Mouse (Mus musculus) CH12.LX (cell line): ENCODE results near the gene B3gntl1.
"Not testable (repeated sequence)": the region's sequence is repeated elsewhere in the genome, so short reads cannot be mapped to it uniquely, and the experiment has no call there.

ENCODE experiments used
- CHD1 ChIP-seq: IDR thresholded peaks from 2 replicates; pipeline ENCODE4 v1.6.1; 2012; ENCODE audit warnings: low read depth, low read length, improper control_type of control experiment, inconsistent platforms
- CTCF ChIP-seq, 2 experiments: IDR thresholded peaks in 1 of 2; conservative IDR thresholded peaks in 1 of 2; 2 replicates each; pipeline ENCODE4 v1.5.1; 2011 to 2012; ENCODE audit warnings: low read depth in 2 of 2, low read length in 2 of 2, improper control_type of control experiment in 1 of 2, inconsistent platforms in 1 of 2, mild to moderate bottlenecking in 1 of 2, moderate library complexity in 1 of 2

DNA sequence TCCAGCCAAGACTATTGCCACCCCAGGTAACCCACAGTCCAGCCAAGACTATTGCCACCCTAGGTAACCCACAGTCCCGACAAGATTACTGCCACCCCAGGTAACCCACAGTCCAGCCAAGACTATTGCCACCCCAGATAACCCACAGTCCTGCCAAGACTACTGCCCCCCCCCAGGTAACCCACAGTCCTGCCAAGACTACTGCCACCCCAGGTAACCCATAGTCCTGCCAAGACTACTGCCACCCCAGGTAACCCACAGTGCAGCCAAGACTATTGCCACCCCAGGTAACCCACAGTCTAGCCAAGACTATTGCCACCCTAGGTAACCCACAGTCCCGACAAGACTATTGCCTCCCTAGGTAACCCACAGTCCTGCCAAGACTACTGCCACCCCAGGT lies 12.3 kb downstream of the B3gntl1 start:
- TF ChIP-seq CTCF (conservative IDR thresholded peaks at IDR 0.05 in 1 of 2, IDR thresholded peaks at IDR 0.05 in 1 of 2; ENCODE audit: low read depth in 2 of 2, low read length in 2 of 2); CHD1: not testable (repeated sequence)
